Mouse (Mus musculus) ES-CJ7 (cell line): ENCODE measurements around the gene Pcca.

Source experiments
- DNase-seq: peaks from one replicate; pipeline ENCODE4 v3.0.0; 2011; ENCODE audit warnings: low read depth, low spot score

Pcca gene

DNA sequence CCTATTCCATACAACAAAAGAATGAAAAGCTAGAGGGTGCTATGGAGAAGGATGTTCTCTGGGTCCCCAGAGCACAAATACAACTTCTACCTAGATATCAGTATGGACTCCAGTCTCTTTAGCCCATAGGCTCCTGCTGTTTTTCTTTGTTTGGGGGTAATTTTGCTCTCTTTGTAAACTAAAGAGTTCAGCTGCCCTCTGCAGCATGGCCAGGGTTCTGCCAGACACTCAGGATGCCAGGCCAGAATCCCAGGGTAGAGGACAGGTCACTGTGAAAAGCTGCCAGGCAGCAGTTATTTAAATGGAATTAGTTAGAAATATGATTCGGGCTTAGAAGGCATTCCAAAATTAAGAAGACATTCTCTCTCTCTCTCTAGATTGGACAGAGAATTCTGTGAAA, 402.3 kb downstream of the Pcca start:
- DNase-seq = no peak
